Mouse (Mus musculus) c-Kit-negative CD71-positive TER-119-positive erythroid progenitor cells, embryonic 14.5 days (primary cell): ENCODE data around the gene Eng.

Experiments
- DNase-seq: peaks from one replicate; pipeline ENCODE4 v3.0.0-alpha.2; 2013; ENCODE audit warnings: low read depth, low spot score

The Eng gene

DNA sequence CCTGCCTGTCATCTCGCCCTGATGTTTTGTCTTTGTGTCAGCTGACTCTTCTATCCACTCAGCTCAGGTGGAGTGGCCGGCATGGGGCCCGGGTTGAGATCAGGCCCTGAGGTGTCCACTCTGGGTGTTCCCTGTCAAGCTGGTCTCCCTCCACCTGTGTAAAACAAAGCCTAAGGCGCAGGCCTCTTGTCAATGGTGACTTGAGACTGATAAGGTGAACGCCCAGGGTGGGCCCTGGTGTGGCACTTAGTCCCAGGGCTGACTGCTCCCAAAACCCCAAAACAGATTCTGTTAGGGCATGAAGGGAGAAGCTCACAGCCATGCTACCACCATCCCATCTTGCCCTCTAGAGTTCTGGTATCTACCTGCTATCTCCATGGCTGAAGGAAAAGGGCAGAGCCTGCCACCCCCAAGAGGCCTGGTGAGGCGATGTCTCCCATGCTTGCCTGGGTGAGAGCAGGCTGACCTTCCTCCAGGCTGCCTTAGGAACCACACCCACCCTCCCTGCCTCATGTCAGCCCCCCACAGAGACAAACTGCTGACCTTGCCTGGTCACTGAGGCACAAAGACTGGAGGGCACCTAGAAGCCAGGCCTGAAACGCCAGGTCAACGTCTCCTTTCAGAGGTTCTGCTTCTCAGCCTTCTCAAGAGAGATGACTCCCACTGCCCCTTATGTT lies 1.5 kb upstream of the Eng start:
- DNase-seq, result no peak

DNA sequence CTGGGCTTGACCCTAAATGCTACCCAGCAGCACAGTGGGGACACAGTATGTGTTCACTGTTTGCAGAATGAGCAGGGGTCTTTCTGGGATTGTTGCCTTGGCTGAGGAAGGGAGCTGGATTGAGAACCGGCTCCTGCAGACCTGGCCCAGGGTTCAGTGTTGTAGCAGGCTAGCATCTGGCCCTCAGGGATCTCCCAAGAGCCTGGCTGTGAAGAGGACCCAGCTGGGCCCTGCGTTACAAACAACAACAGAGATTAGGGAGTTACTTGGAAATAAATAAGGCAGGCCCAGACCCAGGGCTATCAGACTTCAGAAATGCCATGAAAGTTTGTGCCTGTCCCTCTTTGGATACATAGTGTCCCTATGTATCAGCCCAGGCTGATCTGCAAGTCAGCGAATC lies 748 bp upstream of the Eng start:
- DNase-seq, result no peak

DNA sequence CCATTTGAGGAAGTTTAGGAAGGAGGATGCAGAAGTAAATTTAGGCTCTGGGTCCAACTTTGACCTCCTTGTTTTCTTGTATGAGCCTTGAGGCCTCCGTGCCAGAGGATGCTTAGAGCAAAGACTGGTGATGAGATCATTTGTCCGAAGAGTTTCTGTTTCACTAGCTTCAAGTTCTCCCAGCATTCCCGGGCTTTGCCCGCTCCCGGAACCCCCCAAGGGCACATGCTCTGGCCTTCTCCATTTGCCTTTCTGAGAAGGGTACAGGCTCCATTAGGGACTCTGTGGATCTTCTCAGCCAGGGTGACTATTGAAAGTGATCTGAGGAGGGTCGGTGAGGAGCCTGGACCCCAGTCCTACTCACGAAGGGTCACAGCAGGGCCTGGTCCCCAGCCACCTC lies 971 bp downstream of the Eng start:
- no peak for DNase-seq

DNA sequence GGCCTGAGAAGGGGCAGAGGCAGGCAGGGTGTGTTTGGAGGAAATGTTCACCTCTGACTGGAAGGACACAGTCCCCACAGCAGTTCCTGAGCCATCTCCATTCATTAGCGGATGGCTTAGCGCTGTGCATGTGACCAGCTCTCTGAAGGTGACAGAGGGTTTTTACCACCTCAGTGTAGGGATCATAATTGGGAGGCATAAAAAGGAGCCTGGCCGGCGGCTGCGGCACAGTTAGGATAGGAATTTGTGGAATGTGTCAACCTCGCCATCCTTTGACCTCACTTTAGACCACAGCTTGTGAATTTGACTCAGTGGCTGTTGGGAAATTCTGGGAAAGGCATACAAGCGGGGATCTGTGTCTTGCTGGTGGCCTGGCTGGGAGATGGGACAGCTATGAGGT lies 7.4 kb downstream of the Eng start:
- DNase-seq, result no peak

DNA sequence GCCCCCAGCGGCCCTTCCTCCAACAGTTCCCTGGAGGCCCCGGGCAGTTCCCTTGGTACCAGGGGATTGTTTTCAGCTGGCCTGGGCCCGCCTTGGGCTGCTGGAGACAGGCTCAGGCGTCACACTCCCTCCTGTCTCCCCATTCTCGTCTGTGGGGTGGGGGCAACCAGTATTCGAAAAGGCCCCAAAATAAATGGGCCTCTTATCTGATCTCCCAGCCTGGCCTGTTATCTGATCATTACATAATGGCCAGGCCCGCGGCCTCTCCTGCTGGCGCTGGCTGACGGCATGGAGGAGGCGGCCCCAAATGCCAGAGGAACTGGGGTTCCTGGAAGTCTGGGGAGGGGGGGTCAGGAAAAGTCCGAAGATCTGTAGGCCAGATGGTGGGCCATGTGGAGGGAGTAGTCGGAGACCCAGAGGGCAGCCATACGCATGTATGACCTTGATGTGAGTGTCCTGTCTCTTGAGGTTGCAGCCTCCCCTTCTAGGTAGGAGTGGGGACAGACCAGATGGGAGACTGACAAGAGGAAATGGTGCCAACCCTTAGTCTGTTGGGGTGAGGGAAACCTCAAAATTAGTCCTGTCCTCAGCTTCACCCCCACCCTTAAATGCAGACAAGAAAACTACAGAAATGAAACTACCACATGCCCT lies 8.5 kb downstream of the Eng start:
- DNase-seq, result no peak

DNA sequence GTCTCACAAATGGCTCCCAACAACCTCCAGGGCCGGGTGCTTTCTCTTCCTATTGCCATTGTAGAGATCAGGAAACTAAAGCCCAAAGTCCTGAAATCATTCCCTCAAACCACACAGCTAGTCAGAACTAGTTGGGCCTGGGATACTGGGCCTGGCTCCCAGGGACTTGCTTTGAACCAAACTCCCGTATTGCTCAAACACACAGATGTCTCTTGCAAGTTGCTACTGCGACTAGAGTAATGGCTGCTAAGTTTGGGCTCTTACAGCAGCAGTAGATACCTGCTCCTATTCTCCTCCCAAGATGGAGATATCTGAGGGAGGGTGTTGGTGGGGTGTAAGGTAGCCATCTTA lies 9.0 kb downstream of the Eng start:
- no peak for DNase-seq

DNA sequence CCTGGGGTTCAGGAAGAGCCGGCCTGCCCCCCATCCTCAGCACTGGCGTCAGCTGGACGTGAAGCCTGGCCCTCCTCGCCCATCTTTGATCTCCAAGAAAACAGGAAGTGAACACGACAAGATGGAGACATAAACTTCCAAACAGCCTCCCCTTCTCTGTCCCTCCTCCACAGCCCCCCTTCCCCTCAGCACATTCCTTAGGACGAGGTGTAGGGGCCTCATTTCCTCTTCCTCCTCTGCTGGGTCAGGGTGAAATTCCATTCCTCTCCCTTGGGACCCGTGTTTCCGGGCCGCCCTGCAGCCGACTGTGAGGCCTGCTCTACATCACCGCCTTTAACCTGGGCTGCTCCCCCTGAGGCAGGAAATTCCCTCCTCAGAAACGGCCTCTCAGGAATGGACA lies 9.4 kb downstream of the Eng start:
- no peak for DNase-seq

DNA sequence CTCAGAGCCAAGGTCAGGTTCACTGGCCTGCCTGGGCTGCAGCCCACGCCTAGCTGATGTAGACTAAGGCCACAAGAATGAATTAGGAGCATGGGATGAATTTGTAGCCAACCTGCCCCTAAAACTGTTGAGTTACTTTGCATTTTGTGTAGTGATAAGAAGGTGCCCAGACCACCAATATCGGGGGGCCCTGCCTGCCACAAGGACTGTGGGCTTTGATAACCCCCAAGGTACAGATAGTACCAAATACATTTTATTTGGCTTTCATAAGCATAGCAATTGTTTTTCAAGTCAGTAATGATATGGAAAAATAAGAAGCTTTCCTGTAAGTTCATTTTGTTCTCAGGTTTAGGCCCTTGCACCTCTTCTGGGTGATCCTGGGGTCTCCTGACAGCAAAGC lies 12.5 kb downstream of the Eng start:
- no peak for DNase-seq

DNA sequence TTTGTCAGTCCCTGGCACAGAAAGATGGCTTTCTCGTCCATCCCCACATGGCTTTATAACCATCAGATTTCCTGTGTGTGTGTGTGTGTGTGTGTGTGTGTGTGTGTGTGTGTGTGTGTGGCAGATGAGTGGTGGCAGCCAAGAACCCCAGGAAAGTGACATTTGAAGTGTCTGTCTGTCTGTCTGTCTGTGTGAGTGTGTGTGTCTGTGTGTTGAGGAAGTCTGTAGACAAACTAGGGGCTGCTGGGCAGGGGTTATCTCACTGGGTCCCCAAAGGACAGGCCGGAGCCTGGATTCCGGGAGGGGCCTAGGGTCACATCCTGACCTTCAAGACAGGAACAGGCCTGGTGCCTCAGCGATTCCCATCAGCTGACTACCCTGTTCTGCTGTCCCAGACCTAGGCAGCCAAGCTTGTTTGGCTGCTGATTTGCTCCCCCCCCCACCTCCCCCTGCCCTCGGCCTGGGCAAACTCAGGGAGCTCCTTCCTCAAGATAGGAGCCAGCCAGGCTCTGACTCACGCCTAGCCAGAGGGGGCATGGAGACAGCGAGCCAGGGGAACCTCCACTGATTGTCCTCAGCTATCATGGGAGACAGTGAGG lies 15.2 kb downstream of the Eng start:
- no peak for DNase-seq

DNA sequence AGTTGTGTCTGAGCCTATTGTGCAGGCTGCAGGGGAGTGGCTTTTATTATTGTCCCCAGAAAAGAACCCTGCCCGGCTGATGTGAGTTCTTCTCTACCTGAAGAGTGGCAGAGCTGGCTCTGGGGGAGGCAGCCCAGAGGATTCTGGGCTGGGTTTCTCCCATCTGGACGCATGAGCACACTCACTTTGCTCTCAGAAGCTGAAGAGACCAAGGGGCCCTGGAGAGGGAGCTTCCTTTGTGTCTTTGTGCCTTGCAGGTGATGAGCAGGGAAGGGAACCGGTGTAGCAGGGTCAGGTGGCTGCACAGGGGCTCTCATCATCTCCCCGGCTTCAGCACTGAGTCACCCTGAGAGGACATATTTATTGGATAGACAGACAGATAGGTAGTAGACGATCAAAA lies 15.9 kb downstream of the Eng start:
- no peak for DNase-seq

DNA sequence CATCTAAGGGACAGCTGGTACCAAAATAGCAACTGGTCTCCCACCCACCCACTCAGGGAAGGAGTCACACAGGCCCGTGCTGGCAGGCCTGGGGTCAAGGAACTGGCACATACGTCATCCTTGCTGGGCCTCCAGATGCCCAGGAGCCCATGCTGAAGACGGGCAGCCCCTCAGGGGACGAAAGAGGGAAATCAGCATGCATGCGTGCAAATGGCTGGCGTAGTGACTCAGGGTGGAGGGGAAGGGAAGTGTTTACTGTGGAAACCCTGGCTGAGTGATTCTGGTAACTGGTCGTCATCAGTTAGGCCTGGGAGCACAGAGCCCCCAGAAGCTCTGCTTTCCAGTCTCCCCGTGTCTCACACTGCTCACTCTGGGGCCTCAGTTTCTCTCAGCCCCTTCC lies 18.9 kb downstream of the Eng start:
- DNase-seq, result no peak

DNA sequence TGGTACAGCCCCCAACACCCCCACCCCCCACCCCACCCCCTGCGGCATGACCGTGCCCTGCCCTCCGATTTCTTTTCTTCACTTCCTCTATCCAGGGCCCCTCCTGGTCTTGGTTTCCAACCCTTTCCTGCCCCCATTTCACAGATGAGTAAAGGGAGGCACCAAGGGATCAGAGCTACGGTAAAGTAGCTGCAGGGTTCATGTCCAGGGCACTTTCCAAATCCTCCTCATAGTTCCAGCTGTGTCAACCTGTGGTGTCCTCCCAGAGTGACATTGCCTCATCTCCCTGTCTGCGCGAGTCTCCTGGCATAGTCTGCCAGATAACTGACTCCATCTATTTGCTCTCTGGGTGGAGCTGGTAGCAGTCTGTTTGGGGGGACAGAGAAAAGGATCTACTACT lies 19.5 kb downstream of the Eng start:
- no peak for DNase-seq

DNA sequence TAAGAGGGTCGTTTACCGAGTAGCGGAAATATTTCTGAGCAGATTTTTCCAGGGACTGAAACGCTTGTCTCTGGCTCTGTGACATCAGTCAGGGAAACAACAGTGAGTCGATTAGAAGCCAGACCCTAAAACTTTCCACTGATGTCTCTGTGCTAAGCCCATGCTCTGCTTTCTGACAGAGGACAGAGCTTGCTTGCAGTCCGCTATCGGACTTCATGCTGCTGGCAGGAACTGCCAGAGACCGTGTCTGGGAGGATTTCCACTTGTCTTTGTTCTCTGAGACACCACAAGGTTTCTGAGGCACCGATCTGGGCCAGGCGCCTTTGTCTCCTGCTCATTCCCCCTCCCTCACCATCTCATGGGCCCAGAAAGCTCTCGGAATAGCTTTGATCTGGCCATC lies 21.4 kb downstream of the Eng start:
- no peak for DNase-seq

DNA sequence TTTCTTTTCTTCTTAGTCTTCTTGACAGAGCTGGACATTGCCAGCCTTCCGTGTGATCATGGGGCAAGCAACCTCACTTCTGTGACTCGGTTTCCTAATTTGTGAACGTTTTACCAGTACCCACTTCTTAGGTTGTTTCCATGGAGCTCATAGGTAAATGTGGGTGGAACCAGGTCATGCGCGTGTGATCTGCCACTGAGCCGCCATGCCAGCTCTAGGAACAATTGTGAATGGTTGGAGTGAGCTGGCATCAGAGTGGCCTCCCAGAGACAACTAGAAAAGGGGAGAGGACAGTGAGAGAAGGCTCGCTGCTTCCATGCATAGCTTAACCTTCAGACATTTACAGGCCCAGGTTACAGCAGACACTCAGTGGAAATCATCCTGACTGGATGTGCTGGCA lies 21.8 kb downstream of the Eng start:
- DNase-seq, result no peak

DNA sequence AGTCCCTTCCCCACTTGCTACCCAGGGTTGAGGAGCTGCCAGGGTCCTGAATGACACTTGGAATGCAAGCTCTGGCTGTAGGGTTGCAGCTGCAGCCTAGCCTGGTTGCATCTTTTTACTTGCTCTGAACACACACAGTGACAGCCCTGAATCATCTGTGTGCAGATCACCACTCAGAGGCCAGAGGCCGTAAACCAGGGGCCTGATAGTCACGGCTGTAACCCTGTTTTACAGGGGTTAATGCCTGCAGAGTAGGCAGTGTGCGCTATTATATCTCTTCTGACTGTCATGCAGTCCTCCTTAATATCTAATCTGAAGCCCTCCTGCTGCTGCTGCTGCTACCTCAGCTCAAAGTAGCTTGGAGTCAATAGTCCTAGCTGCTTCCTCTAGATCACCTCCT lies 23.5 kb downstream of the Eng start:
- DNase-seq, result no peak

DNA sequence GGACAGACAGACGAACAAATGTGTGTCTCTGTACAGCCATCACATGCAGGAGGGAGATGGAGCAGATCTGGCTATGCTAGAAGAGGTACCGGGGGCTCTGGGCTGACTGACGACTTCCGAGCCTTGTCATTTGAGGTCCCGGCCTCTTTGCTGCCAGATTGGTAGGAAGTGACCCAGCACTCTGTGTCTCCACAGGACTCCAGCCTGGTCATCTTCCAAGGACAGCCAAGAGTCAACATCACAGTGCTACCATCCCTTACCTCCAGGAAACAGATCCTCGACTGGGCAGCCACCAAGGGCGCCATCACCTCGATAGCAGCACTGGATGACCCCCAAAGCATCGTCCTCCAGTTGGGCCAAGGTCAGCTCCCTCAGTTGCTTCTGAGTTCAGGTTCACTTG lies 24.8 kb downstream of the Eng start:
- DNase-seq, result no peak

DNA sequence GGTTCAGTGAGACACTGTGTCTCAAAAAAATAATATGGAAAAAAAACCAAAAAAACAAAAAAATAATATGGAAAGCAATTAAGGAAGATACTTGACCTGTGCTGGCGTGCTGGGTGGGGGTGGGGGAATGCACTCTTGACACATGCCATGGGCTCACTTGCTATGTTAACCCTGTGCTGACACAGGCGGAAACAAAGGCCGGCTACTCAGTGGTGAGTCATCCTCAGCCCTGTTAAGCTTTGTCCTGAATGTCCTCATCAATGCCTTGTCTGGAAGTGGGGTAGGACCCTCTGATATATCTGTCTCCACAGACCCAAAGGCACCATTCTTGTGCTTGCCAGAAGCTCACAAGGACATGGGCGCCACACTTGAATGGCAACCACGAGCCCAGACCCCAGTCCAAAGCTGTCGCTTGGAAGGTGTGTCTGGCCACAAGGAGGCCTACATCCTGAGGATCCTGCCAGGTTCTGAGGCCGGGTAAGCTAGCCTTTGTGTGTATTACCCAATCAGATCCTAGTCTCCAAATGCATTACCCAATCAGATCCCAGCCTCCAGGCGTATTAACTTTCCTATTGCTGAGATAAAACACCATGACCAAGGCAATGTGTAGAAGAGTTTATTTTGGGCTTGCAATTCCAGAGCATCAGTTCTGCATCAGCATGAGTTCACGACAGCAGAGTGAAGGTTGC lies 25.7 kb downstream of the Eng start:
- no peak for DNase-seq

DNA sequence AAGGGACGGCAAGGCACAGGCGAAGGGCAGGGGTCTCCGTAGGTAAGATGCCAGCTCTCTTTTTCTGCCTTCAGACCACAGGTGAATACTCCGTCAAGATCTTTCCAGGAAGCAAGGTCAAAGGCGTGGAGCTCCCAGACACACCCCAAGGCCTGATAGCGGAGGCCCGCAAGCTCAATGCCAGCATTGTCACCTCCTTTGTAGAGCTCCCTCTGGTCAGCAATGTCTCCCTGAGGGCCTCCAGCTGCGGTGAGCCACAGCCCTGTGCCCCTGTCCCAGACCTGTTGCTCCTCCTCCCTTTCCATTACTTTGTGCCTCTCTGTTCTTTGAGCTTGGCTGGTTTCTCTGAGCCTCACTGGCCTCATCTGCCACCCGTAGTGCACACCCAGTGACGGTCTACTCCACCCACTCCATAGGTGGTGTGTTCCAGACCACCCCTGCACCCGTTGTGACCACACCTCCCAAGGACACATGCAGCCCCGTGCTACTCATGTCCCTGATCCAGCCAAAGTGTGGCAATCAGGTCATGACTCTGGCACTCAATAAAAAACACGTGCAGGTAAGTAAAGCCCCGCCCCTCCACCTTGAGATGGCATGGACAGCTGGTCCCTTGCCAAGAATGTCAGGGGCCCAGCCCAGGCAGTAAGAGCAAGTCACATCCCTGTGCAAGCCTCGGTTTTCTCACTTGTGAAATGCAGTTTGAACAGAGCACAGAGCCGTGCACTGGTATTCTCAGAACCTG lies 27.0 kb downstream of the Eng start:
- DNase-seq, result no peak

DNA sequence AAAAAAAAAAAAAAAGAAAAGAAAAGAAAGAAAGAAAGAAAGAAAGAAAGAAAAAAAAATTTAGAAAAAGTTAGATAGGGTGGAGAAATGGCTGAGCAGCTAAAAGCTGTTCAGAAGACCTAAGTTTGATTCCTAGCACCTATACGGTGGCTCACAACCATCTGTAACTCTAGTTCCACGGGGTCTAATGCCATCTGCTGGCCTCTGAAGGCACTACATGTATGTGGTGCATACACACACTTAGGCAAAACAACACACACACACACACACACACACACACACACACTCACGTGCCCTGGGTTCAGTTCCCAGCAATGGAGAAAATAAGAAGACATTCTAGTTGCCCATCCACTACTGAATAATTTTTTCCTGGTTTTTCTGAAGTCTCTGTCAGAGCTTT lies 30.4 kb downstream of the Eng start:
- DNase-seq, result no peak

DNA sequence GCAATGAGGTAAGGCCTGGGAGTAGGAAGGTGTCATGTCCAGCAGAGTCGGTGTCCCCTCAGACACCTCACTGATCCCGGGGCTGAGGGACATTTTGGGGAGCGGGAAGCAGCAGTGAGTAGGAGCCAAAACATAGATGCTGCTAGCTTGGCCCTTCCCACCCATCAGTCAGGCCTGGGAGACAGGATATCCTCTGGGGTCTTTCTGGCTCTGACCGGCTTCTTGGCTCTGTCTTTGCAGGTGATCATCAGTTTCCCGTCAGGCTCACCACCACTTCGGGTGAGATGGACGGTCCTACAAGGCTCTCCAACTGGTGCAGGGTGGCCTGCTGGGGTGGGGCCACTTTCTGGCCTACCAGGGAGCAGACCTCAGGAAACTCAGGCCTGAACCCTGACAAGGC lies 31.3 kb downstream of the Eng start:
- DNase-seq, result no peak

DNA sequence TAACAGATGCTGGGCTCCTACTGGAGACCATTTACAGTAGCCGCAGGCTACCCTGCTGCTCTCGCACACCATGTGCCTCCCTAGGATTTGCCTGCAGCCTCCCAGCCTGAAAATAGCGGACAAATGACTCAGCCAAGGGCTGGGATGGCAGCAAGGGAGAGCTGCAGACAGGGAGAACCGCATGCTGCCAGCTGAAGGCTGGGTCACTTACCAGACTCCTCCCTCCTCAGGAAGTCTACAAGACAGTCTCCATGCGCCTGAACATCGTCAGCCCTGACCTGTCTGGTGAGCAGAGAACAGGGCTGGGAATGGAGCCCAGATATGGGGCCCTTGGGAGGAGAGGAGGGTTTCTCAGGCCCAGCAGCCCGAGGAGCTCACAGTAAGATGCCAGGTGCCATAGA lies 33.7 kb downstream of the Eng start:
- no peak for DNase-seq

DNA sequence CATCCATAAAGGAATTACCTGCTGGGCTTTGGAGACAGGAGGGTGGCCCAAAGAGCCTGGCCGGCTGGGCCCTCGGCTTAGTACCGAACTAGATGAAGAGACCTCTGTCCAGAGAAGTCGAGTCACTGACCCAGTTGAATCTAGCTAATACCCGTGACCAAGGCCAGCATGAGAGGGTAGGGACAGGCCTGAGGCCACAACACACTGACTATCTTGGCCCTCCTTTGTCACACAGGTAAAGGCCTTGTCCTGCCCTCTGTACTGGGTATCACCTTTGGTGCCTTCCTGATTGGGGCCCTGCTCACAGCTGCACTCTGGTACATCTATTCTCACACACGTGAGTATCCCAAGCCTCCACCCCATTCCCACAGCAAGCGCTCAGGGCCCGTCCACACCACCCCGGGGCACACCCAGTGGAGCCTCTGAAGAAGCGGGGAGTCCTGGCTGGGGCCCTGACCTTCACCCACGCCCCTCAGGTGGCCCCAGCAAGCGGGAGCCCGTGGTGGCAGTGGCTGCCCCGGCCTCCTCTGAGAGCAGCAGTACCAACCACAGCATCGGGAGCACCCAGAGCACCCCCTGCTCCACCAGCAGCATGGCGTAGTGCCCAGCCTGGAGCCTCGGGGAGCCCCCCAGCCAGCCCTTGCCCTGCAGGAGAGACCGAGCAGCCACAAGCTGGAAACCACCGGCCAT lies 34.7 kb downstream of the Eng start:
- no peak for DNase-seq
